Mouse (Mus musculus) frontal cortex, postnatal 10 days (tissue): ENCODE results near the gene Cfap97d1.

Experiments
- DNase-seq, 2 experiments: peaks; one replicate each; pipeline ENCODE4 v3.0.0; 2022; ENCODE audit warnings: low spot score in 2 of 2, mixed read lengths in 1 of 2

The Cfap97d1 gene

DNA sequence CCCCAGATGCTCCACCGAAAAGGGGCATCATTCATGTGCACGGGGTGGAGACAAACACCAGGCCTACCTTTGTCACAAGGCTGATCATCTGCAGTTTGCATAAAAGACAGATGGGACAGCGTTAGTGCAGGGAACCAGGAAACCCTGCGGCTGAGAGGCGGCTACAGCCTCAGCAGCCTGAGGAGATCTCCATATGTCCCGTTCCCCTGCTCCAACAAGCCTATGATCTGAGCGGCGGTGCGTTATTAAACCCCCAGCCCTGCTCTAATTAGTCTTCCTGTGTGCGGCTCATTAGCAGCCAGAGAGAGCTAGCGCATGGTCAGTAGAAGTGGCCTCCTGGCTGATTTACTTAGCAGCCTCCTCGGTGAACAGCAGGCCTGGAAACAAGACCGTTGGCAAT lies 26.1 kb downstream of the Cfap97d1 start:
- DNase-seq = no peak

GRCm38 (mm10) chr11:102011510-102011909 lies 27.4 kb downstream of the Cfap97d1 start:
- no peak for DNase-seq

DNA sequence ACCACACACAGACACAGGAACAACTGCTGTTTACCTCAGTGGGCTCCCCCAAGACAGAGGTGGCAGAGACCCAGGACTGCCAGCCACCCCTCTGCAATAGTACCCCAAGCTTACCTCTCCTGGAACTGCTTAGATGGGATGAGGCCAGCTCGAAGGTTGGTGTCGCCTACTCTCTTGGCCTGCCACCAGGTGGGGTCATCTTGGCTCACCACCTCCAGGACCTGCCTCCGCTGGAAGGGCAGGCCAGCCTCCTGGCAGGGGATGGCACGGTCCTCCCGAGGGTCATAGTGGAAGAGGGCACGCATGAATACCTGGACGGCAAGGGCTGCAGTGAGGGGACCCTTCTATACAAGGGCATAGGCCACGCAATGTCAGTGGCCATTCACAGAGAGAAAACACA lies 29.1 kb downstream of the Cfap97d1 start:
- no peak for DNase-seq

GRCm38 (mm10) chr11:102015472-102015871 lies 31.4 kb downstream of the Cfap97d1 start:
- no peak for DNase-seq

- DNase-seq = no peak
Observed at GRCm38 (mm10) chr11:102016136-102016535, 32.1 kb downstream of the Cfap97d1 start.

- no peak for DNase-seq
Observed at GRCm38 (mm10) chr11:102019736-102020135, 35.7 kb downstream of the Cfap97d1 start.

- DNase-seq = no peak
Observed at GRCm38 (mm10) chr11:102021196-102021595, 37.1 kb downstream of the Cfap97d1 start.

GRCm38 (mm10) chr11:102023406-102023805 lies 39.3 kb downstream of the Cfap97d1 start:
- no peak for DNase-seq

DNA sequence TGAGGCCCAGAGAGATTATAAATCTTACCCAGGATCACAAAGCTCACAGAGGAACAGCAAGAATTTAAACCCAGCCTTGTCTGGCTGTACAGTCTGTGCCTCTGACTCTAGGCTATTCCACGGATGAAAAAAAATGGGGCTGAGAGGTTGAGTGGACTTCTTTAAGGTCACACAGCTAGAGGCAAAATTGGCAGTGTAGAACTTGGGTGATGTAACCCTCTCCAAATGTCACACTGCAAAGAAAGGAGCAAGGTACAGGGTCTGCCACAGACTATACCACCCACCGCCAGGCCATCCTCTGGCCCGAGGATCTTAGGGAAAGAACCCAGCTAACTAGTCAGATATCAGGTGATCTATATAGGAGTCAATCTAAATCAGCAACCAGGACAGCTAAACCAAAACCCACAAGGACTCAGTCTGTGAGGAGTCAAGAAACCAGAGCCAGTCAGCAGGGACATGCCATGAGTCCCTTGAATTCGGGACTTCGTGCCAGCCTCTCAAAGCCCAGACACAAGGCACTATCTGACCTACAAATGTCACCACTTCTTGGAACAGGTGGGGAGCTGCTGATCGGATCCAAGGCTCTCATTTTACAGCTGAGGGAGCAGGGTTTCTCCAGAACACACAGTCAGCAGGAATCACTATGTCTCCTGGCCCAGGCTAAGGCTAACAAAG lies 40.1 kb downstream of the Cfap97d1 start:
- no peak for DNase-seq

DNA sequence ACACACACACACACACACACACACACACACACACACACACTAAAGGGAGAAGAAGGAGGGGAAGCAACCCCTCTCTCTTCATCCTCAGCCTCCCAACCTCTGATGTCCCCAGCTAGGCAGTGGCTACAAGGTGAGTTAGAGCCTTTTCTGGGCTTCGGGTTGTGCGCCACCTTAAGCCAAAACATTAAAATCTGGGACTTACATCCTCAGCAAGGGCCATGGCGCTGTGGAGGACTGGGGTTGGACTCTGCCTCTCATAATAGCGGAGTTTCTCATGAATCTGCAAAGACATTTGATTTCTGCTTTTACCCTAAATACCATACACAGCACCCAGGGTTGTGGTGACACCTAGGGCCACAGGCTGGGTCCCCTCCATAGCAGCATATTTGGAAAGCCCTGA lies 40.8 kb downstream of the Cfap97d1 start:
- no peak for DNase-seq

- no peak for DNase-seq
Observed at GRCm38 (mm10) chr11:102025354-102025753, 41.3 kb downstream of the Cfap97d1 start.

DNA sequence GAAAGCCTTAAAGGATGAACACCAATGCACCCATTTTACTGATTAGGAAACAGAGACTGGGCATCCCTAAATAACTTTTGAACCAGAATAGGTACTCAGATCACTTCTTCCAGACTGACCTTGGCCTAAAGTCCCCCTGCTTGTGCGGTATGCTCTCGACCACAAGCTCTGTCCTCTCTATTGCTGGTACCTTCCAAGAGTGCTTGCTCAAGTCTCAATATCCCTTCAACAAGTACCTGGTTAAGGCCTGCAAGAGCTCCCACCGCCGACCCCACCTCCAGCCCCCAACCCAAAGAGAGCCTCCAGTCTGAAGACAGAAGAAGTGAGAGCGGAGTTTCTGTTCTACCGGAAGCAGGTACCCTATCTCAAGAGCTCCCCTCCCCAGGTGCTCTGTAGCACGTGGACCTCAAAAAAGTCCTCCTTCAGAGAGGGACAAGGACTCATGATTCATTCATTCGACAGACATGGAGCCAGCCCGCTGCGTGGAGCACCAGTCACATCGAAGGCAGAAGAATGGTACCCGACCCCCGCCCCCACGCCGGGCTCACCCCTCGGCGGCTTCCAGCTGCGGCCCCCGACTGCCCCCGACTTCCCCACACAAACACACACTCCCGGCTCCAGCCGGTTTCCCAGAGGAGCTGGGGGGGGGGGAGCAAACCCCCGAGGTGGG lies 42.0 kb downstream of the Cfap97d1 start:
- DNase-seq = peak in 1 of 2 experiments; percentile 29

DNA sequence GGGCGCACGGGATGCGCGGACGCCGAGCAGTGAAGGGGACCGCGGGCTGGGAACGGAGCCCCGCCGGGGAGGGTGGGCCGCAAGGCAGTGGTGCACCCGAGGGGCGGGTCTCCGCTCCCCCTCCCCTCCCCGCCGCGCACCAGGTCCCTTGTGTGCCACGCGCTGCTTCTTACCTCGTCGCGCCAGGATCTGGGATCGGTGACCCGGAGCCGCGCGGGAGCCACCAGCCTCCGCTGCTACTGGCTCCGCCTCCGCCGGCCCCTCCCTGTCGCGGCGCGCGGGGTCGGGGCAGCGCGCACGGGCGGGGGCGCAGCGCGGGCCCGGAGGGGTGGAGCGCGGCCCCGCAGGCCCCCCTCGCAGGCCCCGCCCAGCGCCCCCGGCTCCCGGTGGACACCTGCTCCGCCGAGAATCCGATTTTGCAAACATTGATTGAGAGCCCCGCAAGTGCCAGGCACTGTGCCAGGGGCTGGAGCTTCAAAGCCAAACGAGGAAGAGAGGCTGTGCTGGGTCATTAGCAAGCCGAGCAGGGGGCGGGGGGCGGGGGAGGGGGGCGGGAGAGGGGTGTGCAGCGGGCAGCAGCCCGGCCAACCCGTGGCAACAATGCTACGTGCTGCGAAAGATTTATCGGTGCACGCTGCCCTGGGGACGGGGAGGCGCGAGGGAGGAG lies 42.7 kb downstream of the Cfap97d1 start:
- peak; percentile 65 to 76 for DNase-seq

- no peak for DNase-seq
Observed at GRCm38 (mm10) chr11:102027361-102028017, 43.4 kb downstream of the Cfap97d1 start.

GRCm38 (mm10) chr11:102028087-102028816 lies 44.2 kb downstream of the Cfap97d1 start, which contains the start of gene Mpp3:
Gene Mpp3, minus strand, starts transcription at chr11:102028461.
- no peak for DNase-seq

DNA sequence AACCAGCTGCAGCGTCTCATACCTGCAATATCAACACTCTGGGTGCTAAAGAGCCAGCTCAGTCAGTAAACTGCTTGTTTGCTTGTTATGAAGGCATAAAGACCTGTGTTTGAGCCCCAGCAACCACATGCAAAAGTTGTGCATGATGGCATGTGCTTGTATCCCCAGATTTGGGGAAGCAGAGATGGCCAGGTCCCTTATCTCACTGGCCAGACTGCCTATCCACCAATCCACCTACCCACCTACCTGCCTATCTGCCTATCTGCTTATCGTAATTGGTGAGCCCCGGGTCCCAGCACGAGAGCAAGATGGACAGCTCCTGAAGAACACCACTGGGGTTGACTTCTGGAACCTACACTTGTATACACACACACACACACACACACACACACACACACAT lies 45.2 kb downstream of the Cfap97d1 start:
- no peak for DNase-seq

DNA sequence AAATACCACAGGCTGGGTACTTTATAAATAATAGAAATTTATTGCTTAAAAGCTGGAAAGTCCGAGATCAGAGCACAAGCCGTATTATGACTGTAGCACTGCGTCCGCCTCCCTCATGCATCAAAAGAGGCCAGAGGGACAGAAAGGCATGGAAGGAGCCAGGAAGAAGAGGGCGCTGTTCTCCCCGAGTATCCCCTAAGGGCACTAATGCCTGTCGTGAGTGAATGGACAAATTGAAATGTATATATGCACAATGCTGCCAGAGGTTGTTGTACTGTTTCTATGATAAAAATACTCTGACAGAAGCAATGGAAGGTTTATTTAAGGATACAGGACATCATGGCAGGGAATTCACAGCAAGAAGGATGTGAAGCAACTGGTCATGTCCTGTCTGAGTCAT lies 45.9 kb downstream of the Cfap97d1 start:
- DNase-seq = no peak

GRCm38 (mm10) chr11:102031149-102031548 lies 47.1 kb downstream of the Cfap97d1 start:
- DNase-seq = no peak

DNA sequence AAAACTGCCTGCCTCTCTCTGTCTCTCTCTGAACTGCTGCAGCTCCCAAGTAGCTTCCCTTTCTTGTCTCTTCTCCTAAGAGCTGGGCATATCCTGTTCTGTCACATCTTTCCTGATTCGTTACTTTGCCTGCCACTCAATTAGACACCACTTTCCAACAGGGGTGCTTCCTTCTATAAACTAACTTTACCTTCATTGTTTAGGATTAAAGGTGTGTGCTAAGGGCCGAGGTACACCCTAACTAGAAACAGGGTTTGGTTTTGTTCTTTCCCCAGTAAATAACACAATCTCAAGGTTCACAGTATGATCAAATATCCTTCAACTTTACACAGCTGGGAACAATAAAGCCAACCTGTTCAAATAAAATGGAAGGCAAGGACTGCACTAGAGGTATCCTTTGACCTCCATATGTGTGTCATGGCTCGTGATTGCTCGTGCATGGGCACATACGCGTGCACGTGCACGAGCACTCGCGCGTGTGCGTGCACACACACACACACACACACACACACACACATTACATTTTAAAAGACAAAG lies 49.0 kb downstream of the Cfap97d1 start:
- DNase-seq = no peak

DNA sequence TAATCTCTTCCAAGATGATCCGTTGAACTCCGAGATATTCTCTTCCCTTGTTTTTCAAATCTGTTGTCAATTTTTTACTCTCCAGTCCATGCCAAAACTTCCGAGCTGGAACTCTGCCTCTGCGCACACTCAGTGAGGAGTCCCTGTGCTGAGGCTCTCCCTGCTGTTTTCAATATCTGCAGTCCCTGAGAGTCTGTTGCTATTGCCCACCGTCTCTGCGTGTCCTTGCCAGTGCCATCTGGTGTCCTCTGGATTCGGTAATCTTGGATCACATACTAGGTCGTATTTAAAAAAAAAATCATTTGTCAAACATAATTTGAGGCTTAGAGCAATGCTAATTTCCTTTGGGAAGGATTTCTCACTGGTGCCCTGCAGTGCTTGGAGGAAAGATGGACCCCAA lies 50.8 kb downstream of the Cfap97d1 start:
- DNase-seq = no peak

DNA sequence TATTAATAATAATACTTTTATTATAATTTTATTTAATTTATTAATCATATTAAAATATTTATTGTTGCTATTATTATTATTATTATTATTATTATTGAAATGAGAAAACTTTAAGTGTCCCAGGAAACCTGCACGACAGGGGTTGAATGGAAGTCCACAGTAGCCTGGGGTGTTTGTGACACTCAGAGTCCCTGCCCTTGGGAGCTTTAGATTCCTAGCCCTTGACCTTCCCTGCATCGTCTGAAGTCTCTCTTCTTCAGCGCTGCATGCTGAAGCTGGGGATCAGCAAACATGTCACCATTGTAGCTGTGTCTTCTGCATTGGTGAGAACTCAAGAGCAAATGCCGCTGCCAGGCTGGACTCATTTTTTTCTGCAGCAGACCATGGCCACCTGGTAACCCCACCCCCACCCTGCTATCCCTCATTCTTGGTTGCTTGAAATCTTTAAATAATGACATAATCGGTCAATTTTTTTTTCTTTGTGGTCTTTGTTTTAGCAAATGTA lies 51.4 kb downstream of the Cfap97d1 start:
- no peak for DNase-seq
